Mouse (Mus musculus): Measurements from ENCODE around the gene Syngr1. TPM values are rescaled to one million over a fixed set of nuclear protein-coding genes. Genes with fewer than 3 reads are reported as not detected.

Gene Syngr1
- polyA plus RNA-seq, 1 experiment from 2014 or later = 62.1 TPM

GRCm38 (mm10) chr15:80132993-80133586, 42.0 kb downstream of the Syngr1 start, which contains the start of gene Tab1:
Gene Tab1 (plus strand): TSS chr15:80133127.
- under 1% methylated on average over 52 of the region's 59 CpGs for WGBS
- peak within 1 kb of the TSS; percentile 64 for H3K4me3 ChIP-seq
- peak within 1 kb of the TSS; percentile 78 for H3K4me2 ChIP-seq
- H3K27ac ChIP-seq = peak within 1 kb of the TSS; percentile 99
- peaks cover 29% of the 10 kb centered on the region for H3K4me1 ChIP-seq
- no peaks in the 10 kb centered on the region for H3K27me3 ChIP-seq (replicated peaks)
- peak within 1 kb of the TSS; percentile 77 for H3K9ac ChIP-seq
- ATAC-seq (replicated peaks) = peak; percentile 96
- H3K36me3 ChIP-seq (replicated peaks) = no peaks in the 10 kb centered on the region
- H3K9me3 ChIP-seq = no peaks in the 10 kb centered on the region

DNA sequence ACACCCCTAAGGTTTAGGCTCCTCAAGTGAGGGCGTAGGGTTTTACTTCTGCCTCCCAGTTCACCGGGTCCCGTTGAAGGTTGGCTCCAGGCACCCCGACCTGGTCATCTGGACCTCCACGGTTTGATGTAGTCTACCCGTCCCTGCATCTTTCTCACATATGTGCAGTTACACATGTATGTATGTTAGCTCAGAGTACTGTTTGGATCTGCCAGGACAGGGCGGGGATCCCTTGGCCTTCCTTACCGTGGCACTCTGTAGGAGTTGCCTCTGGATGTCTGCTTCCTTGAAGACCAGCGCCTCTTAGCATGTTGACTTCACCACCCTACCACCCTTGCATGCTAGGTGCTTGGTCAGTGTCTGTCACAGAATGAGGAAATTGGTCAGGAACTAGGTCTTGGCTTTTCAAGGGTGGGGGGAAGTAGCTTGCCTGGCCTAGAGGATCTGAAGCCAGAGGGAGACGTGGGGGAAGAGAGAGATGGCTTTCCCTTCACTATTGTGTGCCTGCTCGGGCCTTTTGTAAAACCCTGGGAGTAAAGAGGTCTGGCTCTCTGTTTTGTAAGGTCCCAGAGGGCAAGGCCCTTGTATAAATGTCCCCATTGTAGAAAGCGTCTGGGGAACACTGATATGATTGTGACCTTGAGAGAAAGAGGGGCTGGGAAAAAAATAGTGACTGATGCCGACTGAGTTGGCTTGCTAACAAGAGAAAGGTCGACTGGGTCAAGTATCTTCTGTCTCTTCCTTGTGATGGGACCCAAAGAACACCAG, 42.7 kb downstream of the Syngr1 start:
- peak; percentile 30 for ATAC-seq (replicated peaks)
- 13% methylated on average over 14 of the region's 14 CpGs for WGBS
- H3K4me3 ChIP-seq = peak overlapping the region; percentile 64
- no peaks in the 10 kb centered on the region for H3K36me3 ChIP-seq (replicated peaks)
- H3K27ac ChIP-seq = peak overlapping the region; percentile 99
- peaks cover 31% of the 10 kb centered on the region for H3K4me1 ChIP-seq
- peak overlapping the region; percentile 78 for H3K4me2 ChIP-seq
- peak overlapping the region; percentile 77 for H3K9ac ChIP-seq
- no peaks in the 10 kb centered on the region for H3K27me3 ChIP-seq (replicated peaks)
- no peaks in the 10 kb centered on the region for H3K9me3 ChIP-seq

DNA sequence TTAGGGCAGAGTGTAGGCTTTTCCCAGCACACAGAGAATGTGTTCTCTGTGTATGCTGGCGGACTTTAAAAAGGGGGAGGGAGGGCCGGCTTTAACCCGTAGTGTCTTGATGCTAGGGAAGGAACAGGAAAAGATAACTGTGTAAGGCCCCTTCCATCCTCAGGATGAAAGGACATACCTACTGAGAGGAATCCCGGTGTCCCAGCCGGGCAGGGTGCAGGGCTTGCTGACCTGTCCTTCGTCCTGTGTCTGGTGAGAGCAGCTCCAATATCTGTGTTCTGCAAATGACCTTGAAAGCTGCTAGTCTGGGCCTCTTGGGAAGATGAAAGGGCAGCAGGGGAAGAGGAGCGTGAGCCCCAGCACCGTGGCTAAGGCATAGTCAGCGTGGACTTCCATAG, 43.3 kb downstream of the Syngr1 start:
- H3K4me2 ChIP-seq = peak overlapping the region; percentile 78
- H3K4me1 ChIP-seq = peaks cover 31% of the 10 kb centered on the region
- ATAC-seq (replicated peaks) = no peak
- H3K9ac ChIP-seq = peak overlapping the region; percentile 77
- no peaks in the 10 kb centered on the region for H3K36me3 ChIP-seq (replicated peaks)
- no peaks in the 10 kb centered on the region for H3K9me3 ChIP-seq
- H3K4me3 ChIP-seq = peak overlapping the region; percentile 64; the same call in 1 of the 2 replicates
- no peaks in the 10 kb centered on the region for H3K27me3 ChIP-seq (replicated peaks)
- H3K27ac ChIP-seq = peak overlapping the region; percentile 22; the same call in 1 of the 2 replicates
- WGBS = 55% methylated on average over 9 of the region's 9 CpGs

DNA sequence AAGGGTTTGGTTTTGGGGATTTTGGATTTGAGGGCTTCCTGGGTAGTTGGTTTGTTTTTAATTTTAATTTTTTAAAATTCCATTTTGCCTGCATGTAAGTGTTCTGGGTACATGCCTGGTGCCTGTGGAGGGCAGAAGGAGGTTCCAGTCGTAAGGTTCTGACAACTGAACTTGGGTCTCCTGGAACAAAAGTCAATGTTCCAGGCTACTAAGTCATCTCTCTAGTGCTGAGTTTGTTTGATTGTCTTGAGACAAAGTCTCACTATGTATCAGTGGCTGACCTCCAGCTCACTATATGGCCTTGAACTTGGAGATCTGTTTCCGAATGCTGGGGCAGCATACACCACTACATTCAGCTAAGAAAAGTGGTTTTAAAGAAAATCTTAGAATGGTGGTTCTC, 44.4 kb downstream of the Syngr1 start:
- 87% methylated on average over 2 of the region's 2 CpGs for WGBS
- no peak overlapping the region for H3K4me3 ChIP-seq
- no peak for ATAC-seq (replicated peaks)
- no peaks in the 10 kb centered on the region for H3K27me3 ChIP-seq (replicated peaks)
- H3K9ac ChIP-seq = no peak overlapping the region
- H3K36me3 ChIP-seq (replicated peaks) = no peaks in the 10 kb centered on the region
- H3K4me1 ChIP-seq = peaks cover 31% of the 10 kb centered on the region
- no peaks in the 10 kb centered on the region for H3K9me3 ChIP-seq
- H3K4me2 ChIP-seq = no peak overlapping the region
- H3K27ac ChIP-seq = no peak overlapping the region

DNA sequence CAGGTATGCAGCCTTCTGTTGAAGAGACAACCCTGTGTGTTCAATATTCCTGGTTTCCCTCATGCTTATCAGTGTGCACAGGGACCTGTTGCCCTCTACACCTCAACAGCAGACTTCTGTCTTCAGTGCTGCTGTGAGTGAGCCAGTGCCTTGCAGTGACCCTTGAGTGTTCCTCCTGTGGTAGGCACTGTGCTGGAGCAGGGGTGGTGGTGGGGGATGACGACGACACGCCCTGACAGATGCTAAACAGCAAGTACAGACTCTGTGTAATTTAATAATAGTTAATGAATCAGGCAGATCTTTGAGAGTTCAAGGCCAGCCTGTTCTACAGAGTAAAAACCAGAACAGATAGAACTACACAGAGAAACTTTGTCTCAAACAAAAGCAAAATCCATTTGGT, 45.5 kb downstream of the Syngr1 start:
- WGBS = 95% methylated on average over 3 of the region's 3 CpGs
- no peaks in the 10 kb centered on the region for H3K27me3 ChIP-seq (replicated peaks)
- H3K36me3 ChIP-seq (replicated peaks) = no peaks in the 10 kb centered on the region
- H3K27ac ChIP-seq = no peak overlapping the region
- no peak overlapping the region for H3K4me2 ChIP-seq
- no peaks in the 10 kb centered on the region for H3K9me3 ChIP-seq
- H3K4me3 ChIP-seq = no peak overlapping the region
- ATAC-seq (replicated peaks) = no peak
- H3K9ac ChIP-seq = no peak overlapping the region
- peaks cover 31% of the 10 kb centered on the region for H3K4me1 ChIP-seq

- 0 out of 2 replicates have a peak overlapping the region, but pooled peaks have one; percentile 15 for H3K27ac ChIP-seq
- no peak for ATAC-seq (replicated peaks)
- H3K4me2 ChIP-seq = no peak overlapping the region
- H3K4me3 ChIP-seq = no peak overlapping the region
- no peaks in the 10 kb centered on the region for H3K9me3 ChIP-seq
- no peak overlapping the region for H3K9ac ChIP-seq
- 59% methylated on average over 17 of the region's 17 CpGs for WGBS
- 0 out of 2 replicates have a peak, but pooled peaks cover 5% of the 10 kb centered on the region for H3K36me3 ChIP-seq (replicated peaks)
- no peaks in the 10 kb centered on the region for H3K27me3 ChIP-seq (replicated peaks)
- H3K4me1 ChIP-seq = peaks cover 27% of the 10 kb centered on the region
These were observed 47.0 kb downstream of the Syngr1 start for GRCm38 (mm10) chr15:80137945-80138791.

DNA sequence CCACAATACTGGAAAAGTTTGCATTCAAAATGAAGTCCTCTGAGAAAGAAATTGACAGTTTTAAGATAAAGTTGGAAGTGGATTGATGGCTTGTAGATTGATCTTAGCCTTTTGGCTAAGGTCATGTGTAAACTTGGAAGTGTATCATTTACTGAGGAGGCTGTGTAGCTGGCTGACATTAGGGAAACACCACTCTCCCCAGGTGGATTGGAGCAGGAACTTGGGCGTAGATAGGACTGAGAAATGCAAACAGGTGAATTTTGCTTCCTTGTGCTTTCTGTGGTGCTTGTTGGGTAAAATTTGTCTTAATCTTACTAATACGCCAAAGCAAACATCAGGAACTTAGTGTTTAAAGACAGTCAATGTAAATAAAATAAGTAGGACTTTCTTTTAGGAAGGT, 49.2 kb downstream of the Syngr1 start:
- no peak overlapping the region for H3K4me2 ChIP-seq
- no peak overlapping the region for H3K4me3 ChIP-seq
- no peak overlapping the region for H3K27ac ChIP-seq
- no peak overlapping the region for H3K9ac ChIP-seq
- H3K27me3 ChIP-seq (replicated peaks) = no peaks in the 10 kb centered on the region
- H3K4me1 ChIP-seq = peaks cover 9% of the 10 kb centered on the region; the same call in 1 of the 2 replicates
- no peaks in the 10 kb centered on the region for H3K9me3 ChIP-seq
- 99% methylated on average over 2 of the region's 2 CpGs for WGBS
- no peak for ATAC-seq (replicated peaks)
- 0 out of 2 replicates have a peak, but pooled peaks cover 5% of the 10 kb centered on the region for H3K36me3 ChIP-seq (replicated peaks)

- Histone ChIP-seq H3K9me3 (no peaks in the 10 kb centered on the region), H3K9ac (no peak overlapping the region), H3K4me2 (no peak overlapping the region), H3K4me3 (no peak overlapping the region), H3K27ac (no peak overlapping the region), H3K36me3 (replicated peaks) (0 out of 2 replicates have a peak, but pooled peaks cover 5% of the 10 kb centered on the region), H3K4me1 (peaks cover 9% of the 10 kb centered on the region; the same call in 1 of the 2 replicates), H3K27me3 (replicated peaks) (no peaks in the 10 kb centered on the region)
- WGBS = 97% methylated on average over 3 of the region's 3 CpGs
- ATAC-seq (replicated peaks) = no peak
These were observed 49.7 kb downstream of the Syngr1 start for GRCm38 (mm10) chr15:80140878-80141277.

GRCm38 (mm10) chr15:80142130-80142529, 51.0 kb downstream of the Syngr1 start:
- H3K4me2 ChIP-seq = no peak overlapping the region
- no peaks in the 10 kb centered on the region for H3K9me3 ChIP-seq
- no peaks in the 10 kb centered on the region for H3K27me3 ChIP-seq (replicated peaks)
- ATAC-seq (replicated peaks) = no peak
- H3K9ac ChIP-seq = no peak overlapping the region
- 99% methylated on average over 3 of the region's 3 CpGs for WGBS
- H3K4me3 ChIP-seq = no peak overlapping the region
- H3K27ac ChIP-seq = no peak overlapping the region
- H3K36me3 ChIP-seq (replicated peaks) = 0 out of 2 replicates have a peak, but pooled peaks cover 5% of the 10 kb centered on the region
- H3K4me1 ChIP-seq = peaks cover 9% of the 10 kb centered on the region; the same call in 1 of the 2 replicates

DNA sequence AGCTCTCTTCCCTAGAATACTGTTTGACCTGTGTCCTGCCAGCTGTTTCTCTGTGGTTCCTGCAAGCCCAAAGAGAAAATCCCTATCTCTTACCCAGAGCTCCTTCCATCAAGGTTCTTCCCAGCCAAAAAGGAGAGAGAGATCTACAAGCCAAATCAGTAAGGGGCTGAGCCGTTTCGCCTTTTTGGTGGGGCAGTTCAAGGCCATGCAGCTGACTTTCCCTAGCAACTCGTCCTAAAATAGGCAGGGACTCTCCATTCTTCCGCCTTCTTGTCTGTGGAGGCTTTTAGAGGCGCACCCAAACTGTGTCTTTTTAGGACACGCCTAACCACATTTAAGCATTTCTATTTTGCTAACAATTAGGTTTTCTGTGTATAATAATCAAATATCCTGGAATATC, 52.6 kb downstream of the Syngr1 start:
- no peaks in the 10 kb centered on the region for H3K27me3 ChIP-seq (replicated peaks)
- no peaks in the 10 kb centered on the region; the same call in 1 of the 2 replicates for H3K4me1 ChIP-seq
- no peak overlapping the region for H3K4me3 ChIP-seq
- no peak overlapping the region for H3K27ac ChIP-seq
- H3K9me3 ChIP-seq = no peaks in the 10 kb centered on the region
- 0 out of 2 replicates have a peak, but pooled peaks cover 5% of the 10 kb centered on the region for H3K36me3 ChIP-seq (replicated peaks)
- no peak overlapping the region for H3K9ac ChIP-seq
- 93% methylated on average over 6 of the region's 6 CpGs for WGBS
- no peak overlapping the region for H3K4me2 ChIP-seq
- no peak for ATAC-seq (replicated peaks)

DNA sequence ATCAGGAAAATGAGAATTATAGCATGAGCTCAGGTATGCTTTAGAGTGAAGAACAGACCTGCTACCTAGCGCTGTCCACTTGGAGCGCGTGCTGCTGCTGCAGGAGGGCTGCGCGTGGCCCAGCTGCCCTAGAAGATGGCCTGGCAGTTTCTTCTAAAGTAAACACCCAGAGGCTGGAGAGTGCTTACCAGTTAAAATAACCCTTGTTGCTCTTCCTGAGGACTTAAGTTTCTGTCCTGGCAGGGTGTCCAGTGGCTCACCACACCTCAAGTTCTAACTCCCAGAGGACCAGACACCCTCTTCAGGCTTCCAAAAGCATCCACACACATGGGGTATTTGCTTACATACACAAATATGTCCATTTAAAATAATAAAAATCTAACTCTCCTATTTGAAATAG, 54.3 kb downstream of the Syngr1 start:
- 93% methylated on average over 5 of the region's 5 CpGs for WGBS
- Histone ChIP-seq H3K27me3 (replicated peaks) (no peaks in the 10 kb centered on the region), H3K9me3 (no peaks in the 10 kb centered on the region), H3K4me2 (no peak overlapping the region), H3K4me3 (no peak overlapping the region), H3K27ac (no peak overlapping the region), H3K4me1 (no peaks in the 10 kb centered on the region; the same call in 1 of the 2 replicates), H3K36me3 (replicated peaks) (0 out of 2 replicates have a peak, but pooled peaks cover 5% of the 10 kb centered on the region), H3K9ac (no peak overlapping the region)
- no peak for ATAC-seq (replicated peaks)

DNA sequence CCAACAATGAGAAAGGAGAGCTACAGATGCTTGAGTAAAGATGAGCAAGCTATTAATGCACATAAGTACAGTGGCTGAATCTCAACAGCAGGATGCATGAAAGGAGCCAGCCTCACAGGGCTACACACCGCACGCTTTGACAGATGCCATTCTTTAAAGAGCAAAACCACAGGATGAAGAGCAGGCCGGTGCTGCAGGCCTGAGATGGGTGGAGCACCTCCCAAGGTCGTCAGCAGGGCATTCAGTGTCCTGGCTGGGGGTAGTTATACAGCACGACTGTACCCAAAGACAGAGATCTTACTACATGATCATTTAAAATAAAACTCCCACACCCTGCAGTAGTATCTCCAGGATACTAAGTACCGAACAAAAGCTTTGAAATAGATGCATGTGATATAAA, 55.0 kb downstream of the Syngr1 start:
- Histone ChIP-seq H3K9ac (no peak overlapping the region), H3K9me3 (no peaks in the 10 kb centered on the region), H3K4me3 (no peak overlapping the region), H3K27ac (0 out of 2 replicates have a peak overlapping the region, but pooled peaks have one; percentile 9), H3K4me1 (no peaks in the 10 kb centered on the region; the same call in 1 of the 2 replicates), H3K36me3 (replicated peaks) (0 out of 2 replicates have a peak, but pooled peaks cover 7% of the 10 kb centered on the region), H3K4me2 (no peak overlapping the region), H3K27me3 (replicated peaks) (no peaks in the 10 kb centered on the region)
- WGBS = 62% methylated on average over 6 of the region's 6 CpGs
- ATAC-seq (replicated peaks) = no peak

All from midbrain, embryonic 15.5 days (tissue).